Mouse (Mus musculus) cerebellum, postnatal 14 days (tissue): ENCODE measurements around the gene Man2a2.
"Not testable (repeated sequence)": the region's sequence is repeated elsewhere in the genome, so short reads cannot be mapped to it uniquely, and the experiment has no call there.

Experiments
- DNase-seq, 2 experiments: peaks; one replicate each; pipeline ENCODE4 v3.0.0; 2021; ENCODE audit warnings: mixed read lengths in 2 of 2

Man2a2 gene

GRCm38 (mm10) chr7:80398654-80399444 is 27.7 kb upstream of the Man2a2 start:
- DNase-seq, result peak; percentile 39 to 42

GRCm38 (mm10) chr7:80397986-80398385 is 26.8 kb upstream of the Man2a2 start:
- no peak for DNase-seq

- DNase-seq, result not testable (repeated sequence)
These were observed 25.3 kb upstream of the Man2a2 start for GRCm38 (mm10) chr7:80396427-80396826.

GRCm38 (mm10) chr7:80394600-80394999 is 23.4 kb upstream of the Man2a2 start:
- DNase-seq, result no peak

GRCm38 (mm10) chr7:80392119-80392518 is 20.9 kb upstream of the Man2a2 start:
- no peak for DNase-seq

- no peak for DNase-seq
These were observed 16.7 kb upstream of the Man2a2 start, which contains the start of gene Fes for GRCm38 (mm10) chr7:80387633-80388543. Gene Fes (minus strand): TSS chr7:80387946.

GRCm38 (mm10) chr7:80387033-80387632 is 16.0 kb upstream of the Man2a2 start:
- DNase-seq, result no peak

GRCm38 (mm10) chr7:80386235-80386930 is 15.2 kb upstream of the Man2a2 start:
- peak; percentile 96 to 99 for DNase-seq

- no peak for DNase-seq
These were observed 11.7 kb upstream of the Man2a2 start for GRCm38 (mm10) chr7:80382919-80383318.

- DNase-seq, result peak; percentile 49 to 69
These were observed 8.4 kb upstream of the Man2a2 start for GRCm38 (mm10) chr7:80379531-80379930.

- peak; percentile 85 to 92 for DNase-seq
These were observed 6.3 kb upstream of the Man2a2 start for GRCm38 (mm10) chr7:80377471-80377870.

GRCm38 (mm10) chr7:80376192-80376591 is 5.0 kb upstream of the Man2a2 start:
- no peak for DNase-seq

GRCm38 (mm10) chr7:80375376-80376039 is 4.3 kb upstream of the Man2a2 start:
- DNase-seq, result no peak

GRCm38 (mm10) chr7:80374733-80375132 is 3.6 kb upstream of the Man2a2 start:
- no peak for DNase-seq

- no peak for DNase-seq
These were observed 3.1 kb upstream of the Man2a2 start for GRCm38 (mm10) chr7:80374280-80374679.

- no peak for DNase-seq
These were observed 2.7 kb upstream of the Man2a2 start for GRCm38 (mm10) chr7:80373850-80374249.

- DNase-seq, result no peak
These were observed 2.2 kb upstream of the Man2a2 start for GRCm38 (mm10) chr7:80373352-80373751.

- DNase-seq, result no peak
These were observed 1.5 kb upstream of the Man2a2 start for GRCm38 (mm10) chr7:80372667-80373066.

GRCm38 (mm10) chr7:80372166-80372565 is 991 bp upstream of the Man2a2 start:
- no peak for DNase-seq

GRCm38 (mm10) chr7:80370649-80371040 is 530 bp downstream of the Man2a2 start:
- DNase-seq, result peak; percentile 90 to 92

- DNase-seq, result no peak
These were observed 1.2 kb downstream of the Man2a2 start for GRCm38 (mm10) chr7:80369967-80370431.

GRCm38 (mm10) chr7:80369461-80369860 is 1.7 kb downstream of the Man2a2 start:
- peak; percentile 55 to 56 for DNase-seq
